Mouse (Mus musculus): ENCODE measurements at regions not wholly inside any gene's neighbourhood (a gene's known extent, or its start where the extent isn't known, plus 50 kb on each side); places are given as distances from the start of the nearest gene placed in this dataset.

DNA sequence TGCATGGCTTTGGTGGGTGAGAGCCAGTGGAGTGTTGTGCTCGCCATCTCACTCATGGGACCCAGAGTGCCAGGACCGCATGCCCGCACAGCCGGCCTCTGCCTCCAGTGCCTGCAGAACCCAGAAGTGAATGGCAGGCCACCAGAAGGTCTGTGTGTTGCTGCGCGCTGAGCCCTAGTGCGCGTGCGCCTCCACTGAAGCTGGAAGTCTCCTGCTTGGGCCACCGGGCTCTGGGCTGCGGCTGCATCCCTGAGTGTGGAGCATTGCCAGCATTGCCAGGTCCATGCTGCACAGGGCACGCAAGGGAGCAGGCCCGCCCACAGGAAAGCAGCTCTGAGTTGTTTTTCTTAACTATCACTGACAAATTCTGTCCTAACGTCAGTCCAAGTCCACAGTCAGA, 785.7 kb downstream of the Gm6760 start:
- DNase-seq (ENCODE audit: low spot score) = no peak

DNA sequence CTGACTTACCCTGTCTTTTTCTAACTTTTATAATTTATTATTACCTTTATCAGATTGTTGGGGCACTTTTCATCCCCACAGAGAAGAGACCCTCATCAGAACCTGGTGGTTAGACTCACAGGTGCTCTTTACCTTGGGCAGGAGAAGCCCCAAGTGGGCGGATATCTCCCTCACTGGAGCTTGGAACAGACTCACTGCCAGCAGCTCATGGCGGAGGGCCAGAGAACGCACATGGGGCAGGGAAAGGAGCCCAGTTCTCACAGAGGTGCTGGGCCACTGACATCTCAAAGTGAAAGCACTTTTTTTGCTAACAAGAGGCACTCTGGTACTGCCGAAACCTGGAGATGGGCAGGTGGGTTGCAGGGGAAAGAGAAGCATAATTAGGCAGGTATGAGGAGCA, 786.3 kb downstream of the Gm6760 start:
- peak; percentile 35 for DNase-seq (ENCODE audit: low spot score)

DNA sequence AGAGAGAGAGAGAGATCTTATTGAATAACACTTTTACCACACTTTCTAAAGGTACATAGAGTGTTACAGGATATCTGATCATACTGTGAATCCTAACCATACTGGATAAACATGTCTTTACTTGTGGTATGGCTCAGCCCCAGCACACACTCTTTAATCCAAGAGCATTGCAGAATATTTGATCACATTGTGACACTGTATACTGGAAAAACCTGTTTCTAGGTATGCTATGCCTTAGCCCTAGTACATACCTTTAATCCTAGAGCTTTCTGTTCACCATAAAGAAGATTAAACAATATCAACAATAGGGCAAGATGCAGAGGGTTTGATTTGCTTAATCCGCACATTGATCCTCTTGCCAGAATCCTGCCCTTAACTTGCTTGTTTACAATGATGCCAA, 797.0 kb downstream of the Gm6760 start:
- no peak for DNase-seq (ENCODE audit: low spot score)

All from testis, postnatal 10 days (tissue).